Mouse (Mus musculus) intestine, embryonic 15.5 days (tissue): ENCODE results near the gene Mpv17. TPM values are rescaled to one million over a fixed set of nuclear protein-coding genes. Genes with fewer than 3 reads are reported as not detected.

Experiments used
- ATAC-seq: fragments of 200-750 bp; cut with Nextera tagmentation; 2 replicates; pipeline ENCODE4 v1.8.0; 2017; ENCODE audit warnings: moderate TSS enrichment, moderate library complexity
- H3K27ac ChIP-seq: fragments of 300-500 bp; sonication (generic); 2 replicates; pipeline ENCODE4 v1.5.1; 2015; ENCODE audit warnings: mild to moderate bottlenecking, inconsistent platforms
- H3K27me3 ChIP-seq: fragments of 300-500 bp; sonication (generic); replicated peaks from 2 replicates; pipeline ENCODE4 v1.6.1; 2015; ENCODE audit warnings: inconsistent platforms
- H3K36me3 ChIP-seq: fragments of 300-500 bp; sonication (generic); 2 replicates; pipeline ENCODE4 v1.6.1; 2015; ENCODE audit warnings: inconsistent platforms
- H3K4me1 ChIP-seq: fragments of 300-500 bp; sonication (generic); replicated peaks from 2 replicates; pipeline ENCODE4 v1.6.1; 2015; ENCODE audit warnings: inconsistent platforms
- H3K4me2 ChIP-seq: fragments of 300-500 bp; sonication (generic); replicated peaks from 2 replicates; pipeline ENCODE4 v1.6.1; 2015; ENCODE audit warnings: mild to moderate bottlenecking, inconsistent platforms
- H3K4me3 ChIP-seq: fragments of 300-500 bp; sonication (generic); replicated peaks from 2 replicates; pipeline ENCODE4 v1.5.1; 2015; ENCODE audit warnings: inconsistent platforms
- H3K9ac ChIP-seq: fragments of 300-500 bp; sonication (generic); 2 replicates; pipeline ENCODE4 v1.6.1; 2015; ENCODE audit warnings: inconsistent platforms
- H3K9me3 ChIP-seq: fragments of 300-500 bp; sonication (generic); 2 replicates; pipeline ENCODE4 v1.6.1; 2016; ENCODE audit warnings: inconsistent platforms
- WGBS: fragments of 180-500 bp; shearing (Covaris S2); methylation state at CpG from one replicate; pipeline ENCODE4 v1.1.7; 2015; 5-methylcytosine and 5-hydroxymethylcytosine counted together
- polyA plus RNA-seq: library from polyadenylated mRNA; unstranded; fragments of >200 nt; fragmentation: Nextera tagmentation; extraction: Ambion mirVana; gene quantifications from 2 replicates; pipeline ENCODE4 v1.2.1, GENCODE M21; 2015

The Mpv17 gene
- polyA plus RNA-seq, 1 experiment from 2014 or later: 57.1 TPM

GRCm38 (mm10) chr5:31123481-31123880 is 30.6 kb downstream of the Mpv17 start:
- no peak overlapping the region for H3K27ac ChIP-seq
- no peaks in the 10 kb centered on the region for H3K4me1 ChIP-seq
- ATAC-seq: no peak
- no peaks in the 10 kb centered on the region for H3K9me3 ChIP-seq
- H3K27me3 ChIP-seq: no peaks in the 10 kb centered on the region
- no peaks in the 10 kb centered on the region for H3K36me3 ChIP-seq
- H3K9ac ChIP-seq: no peak overlapping the region
- WGBS: 49% methylated on average over 2 of the region's 2 CpGs
- no peak overlapping the region for H3K4me3 ChIP-seq
- no peak overlapping the region for H3K4me2 ChIP-seq

DNA sequence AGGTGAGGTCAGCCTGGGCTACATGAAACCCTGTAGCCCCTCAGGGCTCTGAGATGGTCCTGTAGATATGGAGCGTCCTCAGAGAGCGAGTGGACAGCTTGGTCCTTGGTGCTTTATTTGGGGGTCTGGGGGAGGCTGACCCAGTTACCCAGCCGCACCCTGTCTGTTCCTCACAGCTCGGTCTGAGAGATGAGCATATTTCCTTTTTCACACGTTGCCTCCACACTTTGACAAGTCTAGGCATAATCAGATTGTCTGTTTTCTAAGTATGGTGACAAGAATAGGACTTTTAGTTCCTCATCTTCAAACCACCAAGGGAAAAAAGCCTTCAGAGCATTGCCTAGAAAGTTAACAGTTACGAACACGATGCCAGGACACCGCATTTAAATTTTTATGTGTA is 32.9 kb downstream of the Mpv17 start:
- Histone ChIP-seq H3K9ac (no peak overlapping the region), H3K36me3 (no peaks in the 10 kb centered on the region), H3K27me3 (peaks cover 9% of the 10 kb centered on the region), H3K27ac (no peak overlapping the region), H3K4me2 (no peak overlapping the region), H3K9me3 (no peaks in the 10 kb centered on the region), H3K4me3 (no peak overlapping the region), H3K4me1 (no peaks in the 10 kb centered on the region)
- 80% methylated on average over 8 of the region's 8 CpGs for WGBS
- ATAC-seq: no peak

GRCm38 (mm10) chr5:31116912-31117311 is 37.1 kb downstream of the Mpv17 start:
- Histone ChIP-seq H3K36me3 (no peaks in the 10 kb centered on the region), H3K27ac (no peak overlapping the region), H3K4me3 (no peak overlapping the region), H3K9ac (no peak overlapping the region), H3K4me1 (no peaks in the 10 kb centered on the region), H3K27me3 (peaks cover 9% of the 10 kb centered on the region), H3K9me3 (no peaks in the 10 kb centered on the region), H3K4me2 (no peak overlapping the region)
- ATAC-seq: no peak
- WGBS: 21% methylated on average over 10 of the region's 10 CpGs

DNA sequence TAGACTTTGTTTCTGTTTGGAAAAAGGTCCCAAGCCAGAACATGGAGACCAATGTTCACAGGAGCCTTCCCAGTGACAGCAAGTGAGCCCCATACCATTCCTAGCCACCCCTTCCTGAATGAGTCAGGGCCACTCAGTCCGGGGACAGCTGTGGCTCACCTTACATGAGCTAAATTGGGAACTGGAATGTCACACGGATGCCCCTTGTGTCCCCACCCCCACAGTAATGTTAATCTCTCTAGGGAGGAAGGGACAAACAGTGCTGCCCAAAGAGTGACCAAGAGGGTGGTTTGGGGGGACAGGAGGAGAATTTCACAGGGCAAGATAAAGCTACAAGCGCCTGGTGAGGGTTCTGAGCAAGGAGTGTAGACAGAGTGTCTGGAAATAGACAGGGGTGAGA is 37.7 kb downstream of the Mpv17 start, which contains the start of gene Trim54:
Gene Trim54, plus strand, starts transcription at position 359 of the 400 bp plus-strand sequence.
- Histone ChIP-seq H3K4me2 (no peak within 1 kb of the TSS), H3K4me1 (no peaks in the 10 kb centered on the region), H3K4me3 (no peak within 1 kb of the TSS), H3K27me3 (peaks cover 9% of the 10 kb centered on the region), H3K27ac (no peak within 1 kb of the TSS), H3K9ac (no peak within 1 kb of the TSS), H3K9me3 (no peaks in the 10 kb centered on the region), H3K36me3 (no peaks in the 10 kb centered on the region)
- ATAC-seq: no peak
- 29% methylated on average over 3 of the region's 3 CpGs for WGBS

GRCm38 (mm10) chr5:31110781-31111180 is 43.3 kb downstream of the Mpv17 start:
- no peak for ATAC-seq
- H3K27ac ChIP-seq: no peak overlapping the region
- WGBS: 36% methylated on average over 7 of the region's 7 CpGs
- H3K27me3 ChIP-seq: no peaks in the 10 kb centered on the region
- H3K9ac ChIP-seq: no peak overlapping the region
- H3K4me1 ChIP-seq: no peaks in the 10 kb centered on the region
- no peaks in the 10 kb centered on the region for H3K36me3 ChIP-seq
- H3K4me2 ChIP-seq: no peak overlapping the region
- no peak overlapping the region for H3K4me3 ChIP-seq
- H3K9me3 ChIP-seq: no peaks in the 10 kb centered on the region

- Histone ChIP-seq H3K27me3 (no peaks in the 10 kb centered on the region), H3K4me3 (no peak within 1 kb of the TSS), H3K4me1 (no peaks in the 10 kb centered on the region), H3K36me3 (no peaks in the 10 kb centered on the region), H3K4me2 (no peak within 1 kb of the TSS), H3K9me3 (no peaks in the 10 kb centered on the region), H3K27ac (no peak within 1 kb of the TSS), H3K9ac (no peak within 1 kb of the TSS)
- no peak for ATAC-seq
- 91% methylated on average over 18 of the region's 18 CpGs for WGBS
Measured at GRCm38 (mm10) chr5:31108000-31108490, 46.0 kb downstream of the Mpv17 start, which contains the start of gene Slc30a3. Slc30a3 (minus strand) TSS chr5:31108237.

- no peak within 1 kb of the TSS for H3K27ac ChIP-seq
- no peaks in the 10 kb centered on the region for H3K9me3 ChIP-seq
- no peaks in the 10 kb centered on the region for H3K36me3 ChIP-seq
- no peak for ATAC-seq
- H3K4me2 ChIP-seq: no peak within 1 kb of the TSS
- no peak within 1 kb of the TSS for H3K9ac ChIP-seq
- no peaks in the 10 kb centered on the region for H3K4me1 ChIP-seq
- H3K27me3 ChIP-seq: no peaks in the 10 kb centered on the region
- WGBS: 81% methylated on average over 9 of the region's 9 CpGs
- no peak within 1 kb of the TSS for H3K4me3 ChIP-seq
Measured at GRCm38 (mm10) chr5:31105814-31106335, 48.2 kb downstream of the Mpv17 start, which contains the start of gene Dnajc5g. Dnajc5g (plus strand) TSS chr5:31106285.

- Histone ChIP-seq H3K4me2 (peak overlapping the region; percentile 89), H3K9ac (no peak overlapping the region), H3K27me3 (peaks cover 74% of the 10 kb centered on the region), H3K4me1 (peaks cover 31% of the 10 kb centered on the region), H3K4me3 (peak overlapping the region; percentile 29), H3K9me3 (no peaks in the 10 kb centered on the region), H3K27ac (no peak overlapping the region), H3K36me3 (no peaks in the 10 kb centered on the region)
- 26% methylated on average over 11 of the region's 11 CpGs for WGBS
- no peak for ATAC-seq
Measured at GRCm38 (mm10) chr5:31095711-31096480, 58.2 kb downstream of the Mpv17 start.

DNA sequence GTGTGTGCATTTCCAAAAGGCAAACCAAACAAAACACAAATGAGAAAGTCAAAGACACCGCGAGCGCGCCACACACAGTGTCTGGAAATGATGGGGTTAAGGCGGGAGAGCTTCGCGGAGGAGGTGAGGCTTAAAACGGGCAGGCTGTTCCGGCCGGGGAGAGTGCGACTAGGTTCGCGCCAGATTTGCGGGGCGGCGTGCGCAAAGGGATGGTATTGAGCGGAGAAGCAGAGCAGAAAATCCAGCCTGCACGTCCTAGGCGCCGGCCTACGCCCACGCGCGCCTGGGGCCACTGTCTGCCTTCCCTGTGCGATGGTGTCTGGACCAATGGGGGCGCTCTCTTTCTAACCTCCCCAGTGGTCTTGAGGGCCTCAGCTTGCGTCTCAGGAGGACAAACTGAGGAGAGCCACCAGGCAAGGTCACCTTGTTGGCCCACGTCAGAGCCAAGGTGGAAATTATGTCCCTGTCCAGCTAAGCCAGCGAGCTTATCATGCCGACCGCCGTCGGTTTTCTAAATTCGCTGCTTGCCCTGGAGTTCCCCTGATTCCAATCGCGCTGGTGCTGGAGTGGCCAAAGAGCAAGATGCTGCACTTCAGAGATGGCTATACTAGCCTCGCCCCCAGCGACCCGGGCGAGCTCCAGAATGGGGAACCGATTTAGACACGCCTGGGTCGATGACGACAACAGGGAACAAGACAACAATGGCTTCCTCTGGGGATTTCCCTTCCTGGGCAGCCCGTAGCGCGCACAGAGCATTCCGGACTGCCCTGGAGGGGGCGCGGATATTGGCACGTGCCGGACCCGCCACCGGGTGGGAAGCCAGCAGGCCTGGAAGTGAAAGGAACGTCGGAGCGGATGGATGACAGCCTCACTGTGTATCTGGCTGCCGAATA is 59.0 kb downstream of the Mpv17 start:
- H3K9ac ChIP-seq: 0 out of 2 replicates have a peak overlapping the region, but pooled peaks have one; percentile 32
- under 1% methylated on average over 59 of the region's 59 CpGs for WGBS
- H3K27me3 ChIP-seq: peaks cover 83% of the 10 kb centered on the region
- H3K4me2 ChIP-seq: peak overlapping the region; percentile 89
- no peaks in the 10 kb centered on the region for H3K36me3 ChIP-seq
- H3K27ac ChIP-seq: no peak overlapping the region
- ATAC-seq: 0 out of 2 replicates have a peak, but pooled peaks have one; percentile 24
- peaks cover 31% of the 10 kb centered on the region for H3K4me1 ChIP-seq
- H3K4me3 ChIP-seq: peak overlapping the region; percentile 29
- H3K9me3 ChIP-seq: no peaks in the 10 kb centered on the region

DNA sequence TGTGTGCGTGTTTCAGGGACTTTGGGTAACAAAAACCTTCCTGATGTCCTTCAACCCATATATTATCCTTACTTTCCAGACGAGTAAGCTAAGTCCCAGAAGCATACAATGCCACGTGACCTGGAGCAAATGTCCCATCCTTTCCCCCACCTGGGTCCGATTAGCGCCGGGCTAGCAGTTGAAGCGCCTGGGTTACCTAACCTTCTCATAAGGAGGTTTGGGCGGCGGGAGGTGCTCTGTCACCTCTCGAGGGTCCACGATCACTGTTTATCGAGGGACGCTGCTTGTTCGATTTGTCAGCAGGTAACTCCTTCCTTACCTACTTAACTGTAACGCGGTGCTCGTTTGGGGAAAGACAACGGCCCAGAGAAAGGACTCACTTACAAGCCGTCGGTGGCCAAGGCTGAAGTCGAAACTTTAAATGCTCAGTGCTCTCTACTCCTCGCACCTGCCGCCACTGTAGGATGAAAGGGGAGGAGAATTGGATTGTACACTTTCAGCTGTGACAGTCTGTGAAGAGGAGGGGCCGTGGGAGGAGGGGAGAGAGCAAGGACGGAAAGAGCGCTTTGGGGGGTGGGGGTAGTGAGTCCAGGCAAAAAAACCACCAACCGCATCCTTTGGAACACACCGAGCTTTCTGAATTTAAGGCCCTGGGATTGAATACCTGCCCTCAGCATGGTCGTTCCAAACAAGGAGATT is 59.8 kb downstream of the Mpv17 start:
- Histone ChIP-seq H3K4me3 (peak overlapping the region; percentile 29), H3K4me2 (peak overlapping the region; percentile 89), H3K9ac (no peak overlapping the region), H3K27ac (no peak overlapping the region), H3K9me3 (no peaks in the 10 kb centered on the region), H3K4me1 (peaks cover 31% of the 10 kb centered on the region), H3K27me3 (peaks cover 86% of the 10 kb centered on the region), H3K36me3 (no peaks in the 10 kb centered on the region)
- WGBS: 2% methylated on average over 29 of the region's 29 CpGs
- ATAC-seq: no peak

GRCm38 (mm10) chr5:31093151-31094041 is 60.7 kb downstream of the Mpv17 start:
- Histone ChIP-seq H3K4me2 (peak overlapping the region; percentile 89), H3K4me3 (peak overlapping the region; percentile 44), H3K4me1 (peaks cover 31% of the 10 kb centered on the region), H3K9ac (peak overlapping the region; percentile 49), H3K27me3 (peaks cover 89% of the 10 kb centered on the region), H3K36me3 (no peaks in the 10 kb centered on the region), H3K9me3 (no peaks in the 10 kb centered on the region), H3K27ac (no peak overlapping the region)
- 1% methylated on average over 54 of the region's 54 CpGs for whole genome bisulfite sequencing
- peak; percentile 91 for ATAC-seq
